Mouse (Mus musculus) stomach, postnatal 0 days (tissue): ENCODE data around the gene Epb41l1. TPM values are rescaled to one million over a fixed set of nuclear protein-coding genes. Genes with fewer than 3 reads are reported as not detected.

ENCODE experiments used
- ATAC-seq: fragments of 200-750 bp; cut with Nextera tagmentation; 2 replicates; pipeline ENCODE4 v1.8.0; 2017; ENCODE audit not compliant: low FRiP score, low TSS enrichment
- DNase-seq: peaks from one replicate; pipeline ENCODE4 v3.0.0-alpha.2; 2016; ENCODE audit warnings: low spot score
- H3K27ac ChIP-seq: fragments of 300-500 bp; sonication (generic); replicated peaks from 2 replicates; pipeline ENCODE4 v1.5.1; 2014; ENCODE audit warnings: mild to moderate bottlenecking, control low read depth
- H3K27me3 ChIP-seq: fragments of 300-500 bp; sonication (generic); 2 replicates; pipeline ENCODE4 v1.6.1; 2014; ENCODE audit warnings: low read length; ENCODE audit not compliant: control insufficient read depth, insufficient read depth
- H3K36me3 ChIP-seq: fragments of 300-500 bp; sonication (generic); 2 replicates; pipeline ENCODE4 v1.6.1; 2014; ENCODE audit warnings: low read length, mixed read lengths; ENCODE audit not compliant: control insufficient read depth, insufficient read depth
- H3K4me1 ChIP-seq: fragments of 300-500 bp; sonication (generic); replicated peaks from 2 replicates; pipeline ENCODE4 v1.6.1; 2014; ENCODE audit warnings: antibody characterized with exemption; ENCODE audit not compliant: control insufficient read depth, insufficient read depth
- H3K4me2 ChIP-seq: fragments of 300-500 bp; sonication (generic); replicated peaks from 2 replicates; pipeline ENCODE4 v1.6.1; 2014; ENCODE audit warnings: low read depth, mild to moderate bottlenecking, control low read depth, moderate library complexity
- H3K4me3 ChIP-seq: fragments of 300-500 bp; sonication (generic); 2 replicates; pipeline ENCODE4 v1.5.1; 2014; ENCODE audit warnings: low read depth, low read length, control low read depth
- H3K9ac ChIP-seq: fragments of 300-500 bp; sonication (generic); 2 replicates; pipeline ENCODE4 v1.6.1; 2014; ENCODE audit warnings: mild to moderate bottlenecking, low read length, control low read depth, mixed read lengths
- H3K9me3 ChIP-seq: fragments of 300-500 bp; sonication (generic); 2 replicates; pipeline ENCODE4 v1.6.1; 2016; ENCODE audit warnings: low read length; ENCODE audit not compliant: control insufficient read depth
- CTCF ChIP-seq: IDR thresholded peaks from 2 replicates; pipeline ENCODE4 v1.5.1; 2016; ENCODE audit warnings: antibody characterized with exemption, low read depth, mild to moderate bottlenecking, moderate library complexity
- EP300 ChIP-seq: optimal IDR thresholded peaks from 2 replicates; pipeline ENCODE3; 2016; ENCODE audit warnings: antibody characterized with exemption
- WGBS: fragments of 180-500 bp; shearing (Covaris S2); extraction: QIAGEN DNeasy Blood & Tissue Kit; methylation state at CpG from one replicate; pipeline ENCODE4 v1.1.7; 2014; 5-methylcytosine and 5-hydroxymethylcytosine counted together
- polyA plus RNA-seq: library from polyadenylated mRNA; unstranded; fragments of >200 nt; fragmentation: Nextera tagmentation; extraction: Ambion mirVana; gene quantifications from 2 replicates; pipeline ENCODE4 v1.2.1, GENCODE M21; 2015

Epb41l1 gene
- polyA plus RNA-seq, 1 experiment from 2014 or later = 1.7 TPM

- no peak for TF ChIP-seq CTCF
- no peak for ATAC-seq
- Histone ChIP-seq H3K9me3 (no peaks in the 10 kb centered on the region), H3K9ac (no peak overlapping the region), H3K4me2 (no peak overlapping the region), H3K4me3 (no peak overlapping the region), H3K27me3 (no peaks in the 10 kb centered on the region), H3K27ac (no peak overlapping the region), H3K36me3 (no peaks in the 10 kb centered on the region), H3K4me1 (no peaks in the 10 kb centered on the region; the same call in 1 of the 2 replicates)
- DNase-seq = no peak
- 51% methylated on average over 8 of the region's 8 CpGs for WGBS
Measured at GRCm38 (mm10) chr2:156473696-156474095, 53.0 kb downstream of the Epb41l1 start.

GRCm38 (mm10) chr2:156474111-156474510, 53.4 kb downstream of the Epb41l1 start:
- Histone ChIP-seq H3K27ac (peak overlapping the region; percentile 53; the same call in 1 of the 2 replicates), H3K4me1 (no peaks in the 10 kb centered on the region; the same call in 1 of the 2 replicates), H3K9me3 (no peaks in the 10 kb centered on the region), H3K4me2 (peak overlapping the region; percentile 85; the same call in 1 of the 2 replicates), H3K9ac (no peak overlapping the region), H3K27me3 (no peaks in the 10 kb centered on the region), H3K4me3 (no peak overlapping the region), H3K36me3 (no peaks in the 10 kb centered on the region)
- DNase-seq (no peak), ATAC-seq (peak; percentile 14; the same call in 1 of the 2 replicates)
- TF ChIP-seq CTCF (no peak), EP300 (no peak)
- 43% methylated on average over 3 of the region's 3 CpGs for WGBS

- Histone ChIP-seq H3K4me3 (peak overlapping the region; percentile 64), H3K4me1 (no peaks in the 10 kb centered on the region; the same call in 1 of the 2 replicates), H3K27me3 (no peaks in the 10 kb centered on the region), H3K36me3 (no peaks in the 10 kb centered on the region), H3K4me2 (peak overlapping the region; percentile 85), H3K9me3 (no peaks in the 10 kb centered on the region), H3K9ac (peak overlapping the region; percentile 82), H3K27ac (peak overlapping the region; percentile 92)
- peak; percentile 85 for DNase-seq
- ATAC-seq = peak; percentile 78
- TF ChIP-seq CTCF (no peak), EP300 (peak; percentile 47)
- WGBS = 16% methylated on average over 12 of the region's 12 CpGs
Measured at GRCm38 (mm10) chr2:156474891-156475284, 54.2 kb downstream of the Epb41l1 start.

GRCm38 (mm10) chr2:156475285-156476110, 54.8 kb downstream of the Epb41l1 start:
- Histone ChIP-seq H3K27me3 (no peaks in the 10 kb centered on the region), H3K4me2 (peak overlapping the region; percentile 85), H3K4me1 (no peaks in the 10 kb centered on the region; the same call in 1 of the 2 replicates), H3K4me3 (peak overlapping the region; percentile 64), H3K27ac (peak overlapping the region; percentile 92), H3K36me3 (no peaks in the 10 kb centered on the region), H3K9me3 (no peaks in the 10 kb centered on the region), H3K9ac (peak overlapping the region; percentile 82)
- DNase-seq = peak; percentile 78
- TF ChIP-seq EP300 (no peak), CTCF (peak; percentile 10; the same call in 1 of the 2 replicates)
- 0% methylated on average over 38 of the region's 80 CpGs for WGBS
- peak; percentile 77 for ATAC-seq

- no peak for TF ChIP-seq CTCF
- TF ChIP-seq EP300 = no peak
- Histone ChIP-seq H3K27ac (peak overlapping the region; percentile 92), H3K4me1 (no peaks in the 10 kb centered on the region; the same call in 1 of the 2 replicates)
Measured at GRCm38 (mm10) chr2:156476111-156476747, 55.5 kb downstream of the Epb41l1 start.

GRCm38 (mm10) chr2:156476748-156477151, 56.0 kb downstream of the Epb41l1 start:
- ATAC-seq (no peak), DNase-seq (no peak)
- Histone ChIP-seq H3K36me3 (no peaks in the 10 kb centered on the region), H3K4me1 (no peaks in the 10 kb centered on the region; the same call in 1 of the 2 replicates), H3K27me3 (no peaks in the 10 kb centered on the region), H3K9me3 (no peaks in the 10 kb centered on the region), H3K4me2 (peak overlapping the region; percentile 85; the same call in 1 of the 2 replicates), H3K4me3 (no peak overlapping the region), H3K9ac (no peak overlapping the region), H3K27ac (no peak overlapping the region)
- TF ChIP-seq EP300 (no peak), CTCF (no peak)
- WGBS = 33% methylated on average over 5 of the region's 5 CpGs

More at GRCm38 (mm10) chr2:156476111-156476747, 55.5 kb downstream of the Epb41l1 start:
- ATAC-seq = no peak
- peak overlapping the region; percentile 85 for H3K4me2 ChIP-seq
- no peak for DNase-seq
- no peaks in the 10 kb centered on the region for H3K9me3 ChIP-seq
- H3K9ac ChIP-seq = peak overlapping the region; percentile 82
- H3K27me3 ChIP-seq = no peaks in the 10 kb centered on the region
- 26% methylated on average over 8 of the region's 8 CpGs for WGBS
- peak overlapping the region; percentile 64 for H3K4me3 ChIP-seq
- no peaks in the 10 kb centered on the region for H3K36me3 ChIP-seq
